Mouse (Mus musculus): ENCODE results near the gene Fat3.

- TF ChIP-seq CTCF (IDR thresholded peaks at IDR 0.05; ENCODE audit: low read depth) (no peak), EP300 (optimal IDR thresholded peaks at IDR 0.05) (no peak)
Measured at GRCm38 (mm10) chr9:16216235-16216634, 284.9 kb downstream of the Fat3 start.
